Mouse (Mus musculus): ENCODE results near the gene Gpx3. TPM values are rescaled to one million over a fixed set of nuclear protein-coding genes. Genes with fewer than 3 reads are reported as not detected.
"Not testable (repeated sequence)": the region's sequence is repeated elsewhere in the genome, so short reads cannot be mapped to it uniquely, and the experiment has no call there.

The Gpx3 gene
- polyA plus RNA-seq, 1 experiment from 2014 or later, result 17.0 TPM

DNA sequence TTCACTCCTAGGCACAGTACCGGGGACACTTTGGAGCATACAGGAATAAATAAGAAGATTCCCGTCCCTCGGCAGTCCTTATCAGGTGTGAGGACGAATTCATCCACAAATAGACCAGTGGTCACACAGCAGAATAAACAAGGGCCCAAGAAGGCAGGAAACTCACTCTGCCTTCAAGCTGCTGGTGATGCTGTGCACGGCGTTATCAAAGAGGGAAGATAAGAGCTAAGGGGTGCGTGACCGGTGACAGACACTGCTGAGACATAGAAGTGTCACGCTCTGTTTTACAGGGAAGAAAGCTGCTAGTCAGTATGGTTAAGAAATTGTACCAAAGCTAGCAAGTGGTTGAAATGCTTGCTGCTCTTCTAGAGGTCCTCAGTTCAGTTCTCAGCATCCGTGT is 22.3 kb upstream of the Gpx3 start:
- no peak for DNase-seq (ENCODE audit: low spot score)

DNA sequence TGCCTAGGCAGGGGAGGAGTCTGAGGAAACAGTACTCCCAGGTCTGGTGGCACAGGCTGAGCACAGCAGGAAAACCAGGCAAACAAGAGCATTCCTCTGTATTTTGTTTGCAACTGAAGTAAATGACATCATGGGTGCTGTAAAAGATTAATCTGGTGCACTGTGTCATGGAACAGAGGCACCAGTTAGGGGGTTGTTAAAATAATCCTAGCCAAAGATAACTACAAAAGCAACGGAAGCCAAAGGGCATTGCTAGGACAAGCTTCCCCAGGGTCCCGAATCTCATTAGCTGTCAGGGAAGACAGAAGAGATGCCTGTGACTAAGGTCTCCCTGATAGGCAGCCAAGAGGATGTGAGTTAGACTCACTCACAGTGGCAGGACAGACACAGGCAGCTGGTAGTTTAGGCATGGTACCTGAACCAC is 21.2 kb upstream of the Gpx3 start:
- DNase-seq (ENCODE audit: low spot score), result no peak

DNA sequence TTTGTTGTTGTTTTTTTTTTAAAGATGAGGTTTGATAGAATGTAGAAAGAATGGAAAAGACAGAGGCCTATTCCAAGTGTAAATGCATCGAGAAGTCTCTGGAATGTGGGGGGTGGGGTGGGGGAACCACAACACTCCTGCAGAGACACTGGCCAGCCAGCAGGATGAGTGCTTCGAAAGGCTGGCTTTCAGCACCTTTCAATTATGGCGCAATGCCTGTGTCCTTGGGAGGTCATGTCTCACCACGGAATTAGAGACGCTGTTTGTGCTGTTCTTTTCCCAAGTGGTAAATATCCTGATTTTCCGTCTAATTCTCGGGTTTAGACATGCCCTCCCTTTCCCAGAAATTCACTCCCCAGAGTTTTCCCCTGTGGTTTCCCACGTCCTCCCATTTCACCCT is 19.6 kb upstream of the Gpx3 start:
- DNase-seq (ENCODE audit: low spot score), result no peak

DNA sequence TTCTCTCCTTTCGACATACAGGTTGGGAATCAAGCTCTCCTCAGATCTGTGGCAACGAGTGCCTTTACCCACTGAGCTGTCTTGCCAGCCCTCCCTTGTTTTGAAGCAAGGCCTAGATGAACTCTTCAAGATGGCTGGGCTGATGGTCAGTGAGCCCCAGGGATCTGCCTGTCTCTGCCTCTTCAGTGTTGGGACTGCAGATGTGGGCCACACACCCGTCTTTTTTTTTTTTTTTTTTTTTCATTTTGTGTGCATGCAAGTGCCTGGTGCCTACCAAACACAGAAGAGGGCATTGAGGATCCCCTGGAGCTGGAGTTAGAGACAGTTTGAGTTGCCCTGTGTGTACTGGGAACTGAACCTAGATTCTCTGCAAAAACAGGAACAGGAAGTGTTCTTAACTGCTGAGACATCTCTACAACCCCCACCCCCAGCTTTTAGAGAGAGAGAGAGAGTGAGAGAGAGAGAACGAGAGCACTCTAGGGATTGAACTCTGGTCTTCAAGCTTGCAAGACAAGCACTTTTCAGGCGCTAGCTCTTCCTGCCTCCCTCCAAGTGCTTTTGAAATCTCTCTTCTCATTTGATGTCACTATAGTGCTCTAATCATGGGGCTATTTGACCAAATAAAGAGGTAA is 17.9 kb upstream of the Gpx3 start:
- peak; percentile 14 for DNase-seq (ENCODE audit: low spot score)

DNA sequence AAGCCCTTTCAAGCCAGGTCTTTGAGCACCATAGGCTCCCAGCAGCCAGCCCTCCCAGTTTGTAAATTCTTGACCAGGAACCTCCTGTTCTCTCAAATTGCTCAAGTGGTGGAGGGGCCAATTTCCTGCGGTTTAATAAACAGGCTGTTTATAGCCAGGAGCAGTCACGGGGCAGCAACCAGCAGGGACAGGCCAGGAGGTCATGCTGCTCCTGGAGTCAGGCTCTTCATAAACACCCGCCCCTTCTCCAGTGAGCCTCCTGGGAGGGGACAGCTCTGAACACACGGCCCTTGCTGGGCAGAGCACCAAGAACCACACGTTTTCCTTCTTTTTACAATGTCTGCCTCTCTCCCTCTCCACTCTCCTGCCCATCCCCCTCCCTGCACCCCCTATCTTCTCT is 17.3 kb upstream of the Gpx3 start:
- no peak for DNase-seq (ENCODE audit: low spot score)

DNA sequence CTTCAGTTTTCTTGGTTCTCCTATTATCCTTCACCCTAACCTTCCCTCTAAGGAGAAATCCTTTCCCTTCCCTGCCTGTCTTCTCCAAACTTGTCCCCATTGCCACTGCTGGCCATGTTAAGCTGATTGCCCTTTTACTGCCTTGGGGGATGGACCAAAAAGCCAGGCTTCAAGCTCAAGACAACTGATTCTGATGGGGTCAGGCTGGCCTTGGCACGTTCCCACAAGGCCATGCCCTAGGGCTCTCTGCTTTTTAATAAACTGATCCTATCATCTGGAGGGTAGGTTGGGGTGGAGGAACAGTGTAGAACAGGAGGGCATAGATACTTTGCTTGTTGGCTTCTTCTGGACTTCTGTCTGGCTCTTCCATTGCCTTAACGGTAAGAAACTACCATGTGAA is 16.8 kb upstream of the Gpx3 start:
- DNase-seq (ENCODE audit: low spot score), result no peak

DNA sequence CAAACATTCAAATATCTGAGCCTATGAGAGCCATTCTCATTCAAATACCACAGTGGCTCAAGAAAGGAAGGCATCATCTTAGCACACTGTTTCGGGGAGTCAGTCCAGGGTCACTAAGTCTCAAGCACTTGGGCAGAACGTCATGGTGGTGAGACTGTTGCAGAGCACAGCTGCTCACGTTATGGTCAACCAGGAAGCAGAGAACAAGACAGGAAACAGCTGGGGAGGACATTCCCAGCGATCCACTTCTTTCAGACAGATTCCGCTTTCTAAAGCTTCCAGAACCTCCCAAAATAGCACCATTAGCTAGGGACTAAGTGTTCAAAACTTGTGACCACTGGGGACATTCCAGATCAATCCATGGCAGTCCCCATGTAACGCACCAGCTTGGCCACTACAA is 14.3 kb upstream of the Gpx3 start:
- DNase-seq (ENCODE audit: low spot score), result no peak

DNA sequence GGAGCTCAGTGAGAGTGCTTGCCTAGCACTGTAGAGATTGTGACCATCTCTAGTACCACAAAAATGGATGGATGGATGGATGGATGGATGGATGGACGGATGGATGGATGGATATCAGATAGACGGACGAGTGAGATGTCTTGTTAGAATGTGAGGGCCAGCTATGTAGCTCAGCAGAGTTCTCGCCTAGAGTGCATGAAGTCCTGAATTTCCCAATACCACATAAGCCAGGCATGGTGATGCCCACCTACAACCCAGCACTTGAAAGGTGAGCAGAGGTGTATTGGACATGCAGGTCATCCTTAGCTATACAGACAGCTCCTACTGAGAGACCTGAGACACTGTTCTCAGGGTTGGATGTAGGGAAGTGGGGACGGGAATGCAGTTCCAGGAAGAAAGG is 10.9 kb upstream of the Gpx3 start:
- DNase-seq (ENCODE audit: low spot score), result no peak

DNA sequence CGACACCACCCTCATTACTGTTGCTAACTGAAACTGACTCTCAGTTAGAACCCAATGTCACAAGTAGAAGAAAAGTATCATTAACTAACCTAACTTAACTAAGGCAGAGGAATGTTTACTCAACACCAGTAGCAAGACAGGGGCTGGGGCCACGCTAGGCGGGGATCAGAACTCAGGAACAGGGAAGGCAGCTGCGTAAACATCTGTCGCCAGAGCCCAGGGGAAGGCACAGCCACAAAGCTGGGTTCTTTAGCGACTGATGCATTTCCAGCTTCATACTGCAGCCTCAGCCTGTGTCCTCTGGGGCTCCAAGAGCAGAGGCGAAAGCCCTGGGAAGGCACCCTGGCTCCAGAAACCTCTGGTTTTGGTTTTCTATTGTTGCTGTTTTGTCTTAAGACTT is 10.2 kb upstream of the Gpx3 start:
- no peak for DNase-seq (ENCODE audit: low spot score)

DNA sequence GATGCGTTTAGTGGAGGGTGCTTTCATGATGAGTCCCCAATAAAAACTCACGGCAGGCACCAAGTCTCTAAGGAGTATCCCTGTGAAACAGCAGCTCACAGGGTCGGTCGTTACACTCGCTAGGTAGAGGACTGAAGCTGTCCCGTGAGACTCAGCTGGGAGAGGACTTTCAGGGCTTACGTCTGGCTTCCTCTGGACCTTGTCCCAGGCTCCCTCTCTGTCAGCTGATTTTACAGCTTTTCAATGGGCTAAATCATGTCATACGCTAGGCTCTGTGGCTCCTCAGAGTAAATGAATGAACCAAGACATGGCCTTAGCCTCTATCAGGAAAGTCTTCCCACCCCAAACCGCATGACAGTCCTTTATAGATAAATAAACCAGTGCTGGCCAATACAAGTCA is 7.7 kb upstream of the Gpx3 start:
- DNase-seq (ENCODE audit: low spot score), result no peak

DNA sequence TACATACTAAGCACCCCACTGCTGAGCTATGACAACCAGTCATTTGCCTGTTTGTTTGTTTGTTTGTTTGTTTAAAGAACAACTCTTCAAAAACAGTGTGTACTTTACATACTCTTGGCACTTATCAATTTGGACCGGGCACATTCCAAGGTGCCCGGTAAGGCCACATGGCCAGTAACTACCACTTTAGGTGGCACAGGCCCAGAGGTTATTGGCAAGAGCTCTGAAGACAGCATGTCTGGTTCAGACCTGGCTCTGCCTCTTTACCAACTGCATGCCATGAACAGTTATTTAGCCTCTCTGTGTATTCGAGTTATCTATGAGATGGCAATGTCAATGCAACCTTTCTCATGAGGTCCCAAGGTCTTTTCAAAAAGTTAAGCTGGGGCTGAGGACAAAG is 5.6 kb upstream of the Gpx3 start:
- DNase-seq (ENCODE audit: low spot score), result not testable (repeated sequence)

DNA sequence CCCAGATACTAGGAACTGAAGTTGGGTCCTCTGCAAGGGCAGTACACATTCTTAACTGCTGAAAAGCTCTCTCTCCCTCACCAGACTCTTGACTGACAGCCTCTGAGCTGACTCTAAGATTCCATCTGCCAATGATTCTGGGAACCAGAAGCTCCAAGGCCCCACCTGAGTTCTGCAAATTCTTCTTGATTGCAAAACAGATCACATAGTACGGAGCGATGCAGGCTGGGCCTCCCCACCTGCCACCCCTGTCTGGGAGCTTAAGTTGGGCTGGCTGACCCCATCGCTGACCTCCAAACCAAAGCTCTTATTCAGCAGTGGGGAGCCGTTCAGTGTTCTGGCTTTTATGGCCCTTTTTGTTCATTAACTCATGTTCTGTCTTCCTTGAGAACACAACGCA is 4.8 kb upstream of the Gpx3 start:
- no peak for DNase-seq (ENCODE audit: low spot score)

DNA sequence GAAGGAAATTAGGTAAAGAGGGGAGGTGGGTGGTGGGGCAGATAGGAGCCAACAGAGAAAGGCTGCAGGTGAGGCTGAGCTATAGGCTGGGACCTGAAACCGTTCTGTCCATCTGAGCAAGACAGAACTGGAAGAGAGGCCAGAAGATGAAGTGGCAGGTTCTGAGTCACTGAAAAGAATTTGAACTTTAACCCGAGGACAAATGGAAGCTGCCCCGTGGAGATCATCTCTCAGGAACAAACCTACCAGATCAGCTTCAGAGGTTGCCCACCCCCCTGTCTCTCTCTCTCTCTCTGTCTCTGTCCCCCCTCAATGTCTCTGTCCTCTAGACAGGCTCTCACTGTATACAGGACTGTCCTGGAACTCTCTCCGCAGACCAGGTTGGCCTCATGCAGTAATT is 2.6 kb upstream of the Gpx3 start:
- no peak for DNase-seq (ENCODE audit: low spot score)

DNA sequence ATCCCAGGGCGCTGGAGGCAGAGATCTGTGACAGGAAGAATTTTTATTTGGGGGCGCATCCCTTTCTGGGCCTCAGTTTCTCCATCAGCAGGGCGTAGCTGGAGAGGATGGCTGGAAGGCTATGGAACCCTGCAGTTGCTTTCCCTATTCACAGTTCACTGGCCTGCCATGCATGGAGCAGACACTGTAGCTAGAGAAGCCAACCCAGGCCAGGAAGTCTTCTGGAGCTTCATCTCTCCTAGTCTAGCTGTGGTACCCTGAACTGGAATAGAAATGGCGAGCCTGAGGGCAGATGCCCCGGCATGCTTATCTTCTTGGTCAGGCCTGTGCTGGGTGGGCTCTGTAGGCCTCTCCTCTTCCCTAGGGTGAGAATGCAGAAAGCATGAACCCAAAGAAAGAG is 1.1 kb downstream of the Gpx3 start:
- DNase-seq (ENCODE audit: low spot score), result no peak

DNA sequence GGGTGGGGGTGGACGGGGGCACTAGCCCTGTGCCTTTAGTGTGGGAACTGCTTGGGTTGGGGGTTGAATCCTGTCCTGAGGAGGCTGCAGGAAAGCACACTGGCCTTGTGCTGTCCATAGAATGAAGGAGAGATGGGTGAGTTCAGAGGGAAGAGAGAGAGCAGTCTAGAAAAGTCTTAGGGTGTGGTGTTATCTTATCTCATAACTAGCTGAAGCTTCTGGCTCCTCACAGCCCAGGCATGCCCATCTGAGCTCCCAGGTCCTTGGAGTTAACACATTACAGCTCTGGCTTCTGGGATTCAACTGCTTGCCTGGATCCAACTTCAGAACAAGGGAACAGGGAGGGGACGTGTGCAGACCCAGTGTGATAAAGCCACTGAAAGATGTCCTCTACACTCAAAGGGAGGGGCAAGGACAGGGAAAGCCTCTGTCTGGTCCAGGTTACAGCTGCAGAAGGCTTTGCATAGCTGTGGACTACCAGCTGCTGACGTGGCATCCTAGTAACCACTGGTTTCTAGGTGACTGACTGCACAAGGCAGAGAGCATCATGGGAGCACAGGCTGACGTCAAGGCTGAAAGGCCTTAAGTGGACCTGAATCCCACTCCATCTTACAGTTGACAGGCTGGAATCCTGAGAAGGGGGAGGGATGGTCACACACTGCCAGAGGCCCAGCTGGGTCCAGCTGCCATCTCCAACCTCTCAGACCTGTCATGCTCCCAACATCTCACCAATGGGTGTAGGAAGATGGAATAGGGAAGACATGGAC is 1.9 kb downstream of the Gpx3 start:
- no peak for DNase-seq (ENCODE audit: low spot score)

DNA sequence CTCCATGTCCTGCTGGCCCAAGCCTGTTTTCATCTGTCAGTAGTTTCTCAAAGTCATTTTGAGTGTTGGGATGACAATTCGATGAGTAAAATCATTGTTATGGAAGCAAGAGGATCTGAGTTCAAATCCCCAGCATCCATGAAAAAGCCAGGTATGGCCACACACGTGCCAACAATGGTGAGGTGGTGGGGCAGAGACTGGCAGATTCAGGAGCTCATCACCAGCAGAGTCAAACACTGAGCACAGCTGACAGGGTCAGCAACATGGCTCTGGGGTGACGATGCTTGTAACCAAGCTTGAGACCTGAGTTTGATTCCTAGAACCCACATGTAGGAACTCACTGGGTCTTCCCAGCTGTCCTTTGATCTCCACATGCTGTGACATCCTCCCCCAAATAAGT is 2.8 kb downstream of the Gpx3 start:
- DNase-seq (ENCODE audit: low spot score), result no peak

DNA sequence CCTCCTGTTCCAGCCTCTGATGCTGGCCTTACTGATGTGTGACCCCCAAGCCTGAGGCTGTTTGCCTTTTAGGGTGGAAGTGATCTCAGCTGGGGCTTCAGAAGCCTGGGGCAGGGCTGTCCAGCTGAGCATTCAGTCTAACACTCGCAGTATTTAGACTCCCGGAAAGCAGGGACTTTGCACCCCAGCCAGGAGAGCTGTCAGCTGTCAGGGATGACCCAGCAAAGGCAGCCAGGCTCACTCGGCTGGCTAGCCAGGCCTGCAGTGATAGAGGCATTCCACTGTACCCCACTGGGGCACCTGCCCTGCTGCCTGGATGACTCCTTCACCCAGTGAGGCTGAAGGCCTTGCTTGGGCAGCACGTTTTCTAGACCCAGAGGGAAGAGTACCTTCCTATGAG is 3.7 kb downstream of the Gpx3 start:
- no peak for DNase-seq (ENCODE audit: low spot score)

DNA sequence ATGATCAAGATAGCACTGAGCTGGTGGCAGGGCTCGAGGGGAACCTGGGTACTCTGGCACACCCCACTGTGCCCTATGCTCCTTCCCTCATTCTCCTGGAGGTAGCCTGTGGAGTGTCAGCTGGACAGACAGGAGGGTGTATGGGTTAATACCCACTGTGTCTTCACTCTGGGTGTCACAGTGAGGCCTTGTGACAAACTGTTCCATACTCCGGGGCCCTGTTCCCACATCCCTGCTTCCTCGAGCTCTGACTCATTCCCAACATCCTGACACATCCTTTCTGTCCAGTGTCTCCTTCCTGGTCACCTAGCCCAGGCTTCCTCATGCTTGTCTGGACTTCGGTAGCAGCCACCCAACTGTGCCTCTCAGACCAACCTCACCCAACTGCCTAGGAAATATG is 4.2 kb downstream of the Gpx3 start:
- DNase-seq (ENCODE audit: low spot score), result no peak

DNA sequence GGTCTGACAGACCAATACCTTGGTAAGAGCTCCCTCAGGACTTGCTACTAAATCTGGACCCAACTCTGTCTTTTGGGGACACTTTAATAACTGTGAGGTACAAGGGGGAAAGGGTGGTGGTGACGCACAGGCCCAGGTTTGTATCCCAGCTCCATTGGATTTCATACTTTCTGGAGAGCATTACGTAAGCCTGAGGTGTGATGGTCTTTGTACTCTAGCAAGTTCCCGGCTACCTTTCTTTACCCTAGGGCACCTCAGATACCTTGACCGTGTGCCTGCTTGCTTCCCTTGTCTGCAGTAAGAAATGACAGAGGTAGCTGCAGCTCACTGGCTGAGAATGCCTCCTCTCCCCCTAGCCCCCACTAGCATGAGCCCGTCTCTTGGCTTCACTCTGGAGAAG is 5.0 kb downstream of the Gpx3 start:
- DNase-seq (ENCODE audit: low spot score), result no peak

DNA sequence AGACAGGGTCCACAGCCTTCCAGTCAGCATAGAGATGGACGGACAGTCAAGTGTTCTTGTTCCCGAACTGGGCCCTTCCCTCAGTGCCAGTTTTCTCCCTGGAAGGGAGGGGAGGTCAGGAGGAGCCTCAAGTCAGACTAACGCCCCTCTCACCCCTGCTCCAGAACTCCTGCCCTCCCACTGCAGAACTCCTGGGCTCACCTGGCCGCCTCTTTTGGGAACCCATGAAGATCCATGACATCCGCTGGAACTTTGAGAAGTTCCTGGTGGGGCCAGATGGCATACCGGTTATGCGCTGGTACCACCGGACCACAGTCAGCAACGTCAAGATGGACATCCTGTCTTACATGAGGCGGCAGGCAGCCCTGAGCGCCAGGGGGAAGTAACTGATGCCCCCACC is 7.0 kb downstream of the Gpx3 start:
- no peak for DNase-seq (ENCODE audit: low spot score)

DNA sequence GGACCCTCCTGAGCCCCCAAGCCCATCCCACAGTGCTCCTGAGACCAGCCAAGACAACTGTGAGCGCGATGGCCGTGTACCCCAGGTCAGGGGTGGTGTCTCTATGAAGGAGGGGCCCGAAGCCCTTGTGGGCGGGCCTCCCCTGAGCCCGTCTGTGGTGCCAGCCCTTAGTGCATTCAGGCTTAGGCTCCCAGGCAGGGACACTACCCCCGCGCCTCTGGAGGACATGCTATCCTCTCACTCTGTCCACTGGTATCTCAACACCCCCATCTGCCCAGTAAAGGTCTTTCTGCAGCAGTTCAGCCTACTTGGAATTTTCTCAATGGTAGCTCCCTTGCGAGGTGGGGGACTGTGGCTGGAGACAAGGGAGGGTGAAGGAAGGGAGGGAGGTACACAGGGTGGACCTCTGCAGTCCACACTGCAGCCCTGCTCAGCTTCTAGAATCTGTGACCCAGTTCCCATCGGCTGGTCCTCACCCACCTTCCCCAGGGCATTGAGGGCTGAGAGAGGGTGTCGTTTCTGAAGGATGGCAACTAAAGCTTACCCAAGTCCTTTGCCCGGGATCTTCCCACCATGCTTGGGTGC is 7.9 kb downstream of the Gpx3 start:
- no peak for DNase-seq (ENCODE audit: low spot score)

DNA sequence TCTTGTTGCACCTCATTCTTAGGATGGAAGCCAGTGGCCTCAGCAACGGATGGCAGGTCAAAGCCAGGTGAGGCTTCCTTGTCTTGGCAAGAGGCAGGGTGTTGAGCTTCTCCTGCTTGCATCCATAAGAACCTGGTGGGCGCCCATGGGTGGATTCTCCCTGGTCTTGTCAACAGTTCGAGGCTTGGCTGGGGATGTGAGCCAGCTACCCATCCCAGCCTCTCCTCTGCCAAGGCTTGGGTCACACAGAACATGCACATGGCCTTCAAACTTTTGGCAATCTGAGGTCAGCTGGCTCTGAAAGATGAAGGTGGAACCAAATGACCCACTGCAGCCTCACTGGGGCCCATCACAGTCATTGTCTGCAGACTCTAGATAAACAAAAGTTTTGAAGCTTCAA is 8.9 kb downstream of the Gpx3 start:
- no peak for DNase-seq (ENCODE audit: low spot score)
